Mouse (Mus musculus) liver, embryonic 14.5 days (tissue): Measurements from ENCODE around the gene Id3.

Experiments used
- CTCF ChIP-seq: IDR thresholded peaks from 2 replicates; pipeline ENCODE4 v1.5.1; 2016; ENCODE audit warnings: antibody characterized with exemption, low read depth, control low read depth
- EP300 ChIP-seq: IDR thresholded peaks from 2 replicates; pipeline ENCODE4 v1.6.1; 2016; ENCODE audit warnings: antibody characterized with exemption, low read depth

- TF ChIP-seq CTCF (no peak), EP300 (no peak)
Observed at GRCm38 (mm10) chr4:136145362-136145885, 2.1 kb downstream of the Id3 start.
